Mouse (Mus musculus): ENCODE results near the gene Mef2d.

DNA sequence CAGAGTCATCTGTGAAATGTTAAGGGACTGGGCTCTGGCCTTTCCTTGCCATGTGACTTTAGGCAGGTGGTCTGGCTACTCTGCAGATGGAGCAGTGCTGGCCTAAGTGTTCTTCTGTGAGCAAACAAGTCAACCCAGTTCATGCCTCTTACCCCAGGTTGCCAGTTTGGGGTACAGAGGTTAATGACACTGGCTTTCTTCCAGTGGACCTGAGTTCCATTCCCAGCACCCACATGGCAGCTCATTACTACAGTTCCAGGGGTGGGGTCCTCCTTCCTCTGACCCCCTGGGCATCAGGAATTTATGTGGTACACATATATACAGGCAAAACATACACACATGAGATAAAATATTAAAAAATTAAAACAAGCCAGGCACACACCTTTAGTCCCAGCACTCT lies 14.6 kb downstream of the Mef2d start:
- TF ChIP-seq GATA1 (IDR thresholded peaks at IDR 0.05; ENCODE audit: borderline replicate concordance, low read length) (no peak), FLI1 (IDR thresholded peaks at IDR 0.05; ENCODE audit: low read length) (no peak)
